Mouse (Mus musculus): ENCODE results near the gene Chpf2. TPM values are rescaled to one million over a fixed set of nuclear protein-coding genes. Genes with fewer than 3 reads are reported as not detected.

Gene Chpf2
- polyA plus RNA-seq, 1 experiment from 2014 or later, result 19.2 TPM

GRCm38 (mm10) chr5:24635526-24636141 is 49.1 kb downstream of the Chpf2 start:
- ATAC-seq (ENCODE audit: low FRiP score, low TSS enrichment) (no peak), DNase-seq (ENCODE audit: low spot score) (no peak)
- no peak for TF ChIP-seq EP300 (optimal IDR thresholded peaks at IDR 0.05)
- TF ChIP-seq CTCF (IDR thresholded peaks at IDR 0.05; ENCODE audit: low read depth), result no peak
- Histone ChIP-seq H3K27ac (replicated peaks) (no peak overlapping the region), H3K36me3 (ENCODE audit: control insufficient read depth, insufficient read depth, low read length) (no peaks in the 10 kb centered on the region), H3K27me3 (ENCODE audit: control insufficient read depth, insufficient read depth, low read length) (no peaks in the 10 kb centered on the region), H3K9me3 (ENCODE audit: control insufficient read depth, low read length) (no peaks in the 10 kb centered on the region), H3K4me2 (replicated peaks; ENCODE audit: low read depth) (no peak overlapping the region), H3K4me1 (replicated peaks; ENCODE audit: control insufficient read depth, insufficient read depth) (no peaks in the 10 kb centered on the region), H3K9ac (ENCODE audit: low read length) (no peak overlapping the region), H3K4me3 (ENCODE audit: low read depth, low read length) (no peak overlapping the region)
- WGBS, result 71% methylated on average over 6 of the region's 6 CpGs

GRCm38 (mm10) chr5:24636987-24637386 is 50.4 kb downstream of the Chpf2 start:
- Histone ChIP-seq H3K4me3 (ENCODE audit: low read depth, low read length) (no peak overlapping the region), H3K4me2 (replicated peaks; ENCODE audit: low read depth) (no peak overlapping the region), H3K9ac (ENCODE audit: low read length) (no peak overlapping the region), H3K9me3 (ENCODE audit: control insufficient read depth, low read length) (no peaks in the 10 kb centered on the region), H3K4me1 (replicated peaks; ENCODE audit: control insufficient read depth, insufficient read depth) (no peaks in the 10 kb centered on the region), H3K27me3 (ENCODE audit: control insufficient read depth, insufficient read depth, low read length) (no peaks in the 10 kb centered on the region), H3K27ac (replicated peaks) (no peak overlapping the region), H3K36me3 (ENCODE audit: control insufficient read depth, insufficient read depth, low read length) (no peaks in the 10 kb centered on the region)
- ATAC-seq (ENCODE audit: low FRiP score, low TSS enrichment), result no peak
- no peak for DNase-seq (ENCODE audit: low spot score)
- TF ChIP-seq EP300 (optimal IDR thresholded peaks at IDR 0.05), result no peak
- peak; percentile 53 for TF ChIP-seq CTCF (IDR thresholded peaks at IDR 0.05; ENCODE audit: low read depth)
- 75% methylated on average over 4 of the region's 4 CpGs for WGBS

- Histone ChIP-seq H3K4me1 (replicated peaks; ENCODE audit: control insufficient read depth, insufficient read depth) (no peaks in the 10 kb centered on the region), H3K27me3 (ENCODE audit: control insufficient read depth, insufficient read depth, low read length) (no peaks in the 10 kb centered on the region), H3K27ac (replicated peaks) (no peak overlapping the region), H3K4me3 (ENCODE audit: low read depth, low read length) (no peak overlapping the region), H3K9me3 (ENCODE audit: control insufficient read depth, low read length) (no peaks in the 10 kb centered on the region), H3K36me3 (ENCODE audit: control insufficient read depth, insufficient read depth, low read length) (no peaks in the 10 kb centered on the region), H3K9ac (ENCODE audit: low read length) (no peak overlapping the region), H3K4me2 (replicated peaks; ENCODE audit: low read depth) (no peak overlapping the region)
- 46% methylated on average over 6 of the region's 6 CpGs for WGBS
- DNase-seq (ENCODE audit: low spot score), result no peak
- TF ChIP-seq EP300 (optimal IDR thresholded peaks at IDR 0.05) (no peak), CTCF (IDR thresholded peaks at IDR 0.05; ENCODE audit: low read depth) (no peak)
- no peak for ATAC-seq (ENCODE audit: low FRiP score, low TSS enrichment)
Measured at GRCm38 (mm10) chr5:24638131-24638530, 51.6 kb downstream of the Chpf2 start.

- TF ChIP-seq EP300 (optimal IDR thresholded peaks at IDR 0.05), result no peak
- no peak for TF ChIP-seq CTCF (IDR thresholded peaks at IDR 0.05; ENCODE audit: low read depth)
- Histone ChIP-seq H3K4me2 (replicated peaks; ENCODE audit: low read depth) (no peak overlapping the region), H3K27me3 (ENCODE audit: control insufficient read depth, insufficient read depth, low read length) (no peaks in the 10 kb centered on the region), H3K9ac (ENCODE audit: low read length) (no peak overlapping the region), H3K9me3 (ENCODE audit: control insufficient read depth, low read length) (no peaks in the 10 kb centered on the region), H3K27ac (replicated peaks) (no peak overlapping the region), H3K4me1 (replicated peaks; ENCODE audit: control insufficient read depth, insufficient read depth) (no peaks in the 10 kb centered on the region), H3K36me3 (ENCODE audit: control insufficient read depth, insufficient read depth, low read length) (no peaks in the 10 kb centered on the region), H3K4me3 (ENCODE audit: low read depth, low read length) (no peak overlapping the region)
- DNase-seq (ENCODE audit: low spot score) (no peak), ATAC-seq (ENCODE audit: low FRiP score, low TSS enrichment) (no peak)
- 62% methylated on average over 6 of the region's 6 CpGs for WGBS
Measured at GRCm38 (mm10) chr5:24639081-24639480, 52.5 kb downstream of the Chpf2 start.

MicroRNAs within 50 kb of the gene (microRNA counts, 519-probe panel; counts per million panel counts)
- microRNA mmu-miR-671-3p, result not detected
- not detected for microRNA mmu-miR-671-5p

Small RNA genes lying within 50 kb of the gene (microRNA-seq; reads per million reads assigned to microRNA genes)
- gene Mir671, result 253 reads per million, percentile 57 among the genes with 10 or more reads in this experiment

Other genes with a start within 250 kb of the Chpf2 start
- 3.7 and 3.8 TPM in 2 replicates for gene Kcnh2, start 235.1 kb upstream of the Chpf2 start, polyA plus RNA-seq (2015; fragmentation: Nextera tagmentation; extraction: Ambion mirVana)
- gene Nos3, start 221.9 kb upstream of the Chpf2 start, polyA plus RNA-seq (2015; fragmentation: Nextera tagmentation; extraction: Ambion mirVana), result 3.1 and 3.2 TPM in 2 replicates
- 4.1 and 5.8 TPM in 2 replicates for gene Atg9b, start 194.6 kb upstream of the Chpf2 start, polyA plus RNA-seq (2015; fragmentation: Nextera tagmentation; extraction: Ambion mirVana)
- 29.3 and 30.2 TPM in 2 replicates for gene Abcb8, start 193.1 kb upstream of the Chpf2 start, polyA plus RNA-seq (2015; fragmentation: Nextera tagmentation; extraction: Ambion mirVana)
- gene Asic3, start 173.3 kb upstream of the Chpf2 start, polyA plus RNA-seq (2015; fragmentation: Nextera tagmentation; extraction: Ambion mirVana), result 0.10 TPM in 1 of 2 replicates, not detected in the other
- 29.3 and 30.5 TPM in 2 replicates for gene Cdk5, start 163.2 kb upstream of the Chpf2 start, polyA plus RNA-seq (2015; fragmentation: Nextera tagmentation; extraction: Ambion mirVana)
- 34.3 and 37.8 TPM in 2 replicates for gene Slc4a2, start 162.9 kb upstream of the Chpf2 start, polyA plus RNA-seq (2015; fragmentation: Nextera tagmentation; extraction: Ambion mirVana)
- gene Fastk, start 141.5 kb upstream of the Chpf2 start, polyA plus RNA-seq (2015; fragmentation: Nextera tagmentation; extraction: Ambion mirVana), result 66.6 and 67.9 TPM in 2 replicates
- gene Tmub1, start 138.9 kb upstream of the Chpf2 start, polyA plus RNA-seq (2015; fragmentation: Nextera tagmentation; extraction: Ambion mirVana), result 20.9 and 21.1 TPM in 2 replicates
- 21.9 and 26.5 TPM in 2 replicates for gene Agap3, start 134.6 kb upstream of the Chpf2 start, polyA plus RNA-seq (2015; fragmentation: Nextera tagmentation; extraction: Ambion mirVana)
- 0.02 TPM in 1 of 2 replicates, not detected in the other for gene Gbx1, start 59.5 kb upstream of the Chpf2 start, polyA plus RNA-seq (2015; fragmentation: Nextera tagmentation; extraction: Ambion mirVana)
- gene Asb10, start 45.8 kb upstream of the Chpf2 start, polyA plus RNA-seq (2015; fragmentation: Nextera tagmentation; extraction: Ambion mirVana), result 0.21 and 0.25 TPM in 2 replicates
- 0.08 TPM in 1 of 2 replicates, not detected in the other for gene 4931409K22Rik, start 29.9 kb upstream of the Chpf2 start, polyA plus RNA-seq (2015; fragmentation: Nextera tagmentation; extraction: Ambion mirVana)
- gene Abcf2, start 9.3 kb upstream of the Chpf2 start, polyA plus RNA-seq (2015; fragmentation: Nextera tagmentation; extraction: Ambion mirVana), result 45.2 and 45.3 TPM in 2 replicates
- 13.3 and 17.8 TPM in 2 replicates for gene Smarcd3, start 37.7 kb downstream of the Chpf2 start, polyA plus RNA-seq (2015; fragmentation: Nextera tagmentation; extraction: Ambion mirVana)
- 18.5 and 20.4 TPM in 2 replicates for gene Nub1, start 98.8 kb downstream of the Chpf2 start, polyA plus RNA-seq (2015; fragmentation: Nextera tagmentation; extraction: Ambion mirVana)
- gene Wdr86, start 144.0 kb downstream of the Chpf2 start, polyA plus RNA-seq (2015; fragmentation: Nextera tagmentation; extraction: Ambion mirVana), result 2.7 and 3.3 TPM in 2 replicates
- gene Crygn, start 171.3 kb downstream of the Chpf2 start, polyA plus RNA-seq (2015; fragmentation: Nextera tagmentation; extraction: Ambion mirVana), result 2.5 and 3.0 TPM in 2 replicates

All from stomach, postnatal 0 days (tissue).